Mouse (Mus musculus): ENCODE results near the gene Pdgfa.

DNA sequence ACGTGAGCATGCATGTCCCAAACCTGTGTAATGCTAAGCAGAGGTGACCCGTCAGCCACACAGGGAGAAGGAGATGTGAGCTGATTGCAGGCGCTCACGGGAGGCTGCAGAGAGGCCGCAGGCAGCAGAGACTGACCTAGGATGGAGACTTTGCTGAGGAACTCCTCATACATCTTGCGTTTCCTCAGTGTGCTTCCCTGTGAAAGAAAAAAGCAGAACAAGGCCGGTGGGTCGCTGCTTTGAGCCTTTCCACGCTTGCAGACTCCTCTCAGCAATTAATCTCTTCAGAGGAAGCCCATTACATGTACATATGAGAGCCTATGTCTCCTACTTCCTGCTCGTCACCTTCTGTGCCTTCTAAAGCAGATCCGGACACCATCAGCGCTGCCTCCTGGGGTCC lies 45.1 kb upstream of the Pdgfa start:
- TF ChIP-seq POLR2A (IDR thresholded peaks at IDR 0.05; ENCODE audit: borderline replicate concordance, extremely low read depth, low read depth, low read length) = no peak
- TF ChIP-seq CTCF (IDR thresholded peaks at IDR 0.05; ENCODE audit: insufficient read depth, low read length) = no peak
